Mouse (Mus musculus) liver, embryonic 12.5 days (tissue): ENCODE measurements around the gene Olfr692. TPM values are rescaled to one million over a fixed set of nuclear protein-coding genes. Genes with fewer than 3 reads are reported as not detected.
"Not testable (repeated sequence)": the region's sequence is repeated elsewhere in the genome, so short reads cannot be mapped to it uniquely, and the experiment has no call there.

Experiments used
- ATAC-seq: fragments of 200-750 bp; cut with Nextera tagmentation; 2 replicates; pipeline ENCODE4 v1.8.0; 2017; ENCODE audit warnings: moderate number of reproducible peaks, mild to moderate bottlenecking, moderate library complexity
- H3K27ac ChIP-seq: fragments of 300-500 bp; sonication (generic); 2 replicates; pipeline ENCODE4 v1.5.1; 2016; ENCODE audit warnings: mild to moderate bottlenecking
- H3K27me3 ChIP-seq: fragments of 300-500 bp; sonication (generic); replicated peaks from 2 replicates; pipeline ENCODE4 v1.6.1; 2016; ENCODE audit warnings: mild to moderate bottlenecking, moderate library complexity
- H3K36me3 ChIP-seq: fragments of 300-500 bp; sonication (generic); 2 replicates; pipeline ENCODE4 v1.6.1; 2016; ENCODE audit warnings: mild to moderate bottlenecking, moderate library complexity
- H3K4me1 ChIP-seq: fragments of 300-500 bp; sonication (generic); 2 replicates; pipeline ENCODE4 v1.6.1; 2016
- H3K4me2 ChIP-seq: fragments of 300-500 bp; sonication (generic); 2 replicates; pipeline ENCODE4 v1.6.1; 2016; ENCODE audit warnings: mild to moderate bottlenecking, moderate library complexity
- H3K4me3 ChIP-seq: fragments of 300-500 bp; sonication (generic); 2 replicates; pipeline ENCODE4 v1.5.1; 2016; ENCODE audit warnings: mild to moderate bottlenecking, moderate library complexity
- H3K9ac ChIP-seq: fragments of 300-500 bp; sonication (generic); 2 replicates; pipeline ENCODE4 v1.6.1; 2016; ENCODE audit warnings: mild to moderate bottlenecking, moderate library complexity
- H3K9me3 ChIP-seq: fragments of 300-500 bp; sonication (generic); replicated peaks from 2 replicates; pipeline ENCODE4 v1.6.1; 2016; ENCODE audit warnings: mild to moderate bottlenecking, moderate library complexity
- WGBS: fragments of 180-500 bp; shearing (Covaris S2); methylation state at CpG from one replicate; pipeline ENCODE4 v1.1.7; 2016; ENCODE audit not compliant: insufficient replicate concordance; 5-methylcytosine and 5-hydroxymethylcytosine counted together
- polyA plus RNA-seq: library from polyadenylated mRNA; unstranded; fragments of >200 nt; fragmentation: Nextera tagmentation; extraction: Ambion mirVana; gene quantifications from 2 replicates; pipeline ENCODE4 v1.2.1, GENCODE M21; 2016

Gene Olfr692
- not detected in 2 replicates for polyA plus RNA-seq

- no peak within 1 kb of the TSS for H3K4me2 ChIP-seq
- 67% methylated on average over 1 of the region's 1 CpGs for WGBS
- H3K27me3 ChIP-seq = no peaks in the 10 kb centered on the region
- H3K4me3 ChIP-seq = no peak within 1 kb of the TSS
- no peaks in the 10 kb centered on the region for H3K9me3 ChIP-seq
- H3K9ac ChIP-seq = no peak within 1 kb of the TSS
- H3K36me3 ChIP-seq = no peaks in the 10 kb centered on the region
- H3K4me1 ChIP-seq = no peaks in the 10 kb centered on the region
- no peak within 1 kb of the TSS for H3K27ac ChIP-seq
- ATAC-seq = no peak
These were observed at the start of gene Olfr692 for GRCm38 (mm10) chr7:105367930-105368329. Gene Olfr692, plus strand, starts transcription at chr7:105368230.

- no peak for ATAC-seq
- Histone ChIP-seq H3K9ac (no peak overlapping the region), H3K36me3 (no peaks in the 10 kb centered on the region), H3K27me3 (no peaks in the 10 kb centered on the region), H3K4me2 (no peak overlapping the region), H3K27ac (no peak overlapping the region), H3K4me1 (no peaks in the 10 kb centered on the region), H3K9me3 (no peaks in the 10 kb centered on the region), H3K4me3 (no peak overlapping the region)
- WGBS = 49% methylated on average over 2 of the region's 2 CpGs
These were observed 42.7 kb upstream of the Olfr692 start for GRCm38 (mm10) chr7:105325302-105325701.

DNA sequence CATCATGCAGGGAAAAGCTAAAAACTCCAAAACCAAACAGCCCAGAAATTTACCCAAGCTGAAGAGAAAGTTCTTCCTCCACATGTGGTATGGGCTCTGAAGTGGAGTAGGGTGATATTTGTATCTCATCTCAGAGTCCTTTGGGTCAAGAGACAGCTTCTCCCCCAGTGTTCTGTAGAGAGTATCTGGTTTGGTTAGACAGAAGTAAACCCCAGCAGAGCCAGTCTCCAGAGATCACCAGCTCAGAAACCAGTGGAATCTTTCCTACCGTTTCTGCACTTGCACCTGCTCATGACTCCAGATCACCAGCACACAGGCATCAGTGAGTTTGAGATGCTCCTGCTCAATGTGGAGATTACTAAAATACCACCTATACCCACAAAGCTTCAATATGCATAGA is 34.0 kb upstream of the Olfr692 start, which contains the start of gene Olfr690:
Olfr690 (minus strand) TSS at position 101 of the 400 bp plus-strand sequence.
- ATAC-seq = no peak
- Histone ChIP-seq H3K36me3 (no peaks in the 10 kb centered on the region), H3K4me3 (no peak within 1 kb of the TSS), H3K9ac (no peak within 1 kb of the TSS), H3K27ac (no peak within 1 kb of the TSS), H3K27me3 (no peaks in the 10 kb centered on the region), H3K4me2 (no peak within 1 kb of the TSS), H3K9me3 (no peaks in the 10 kb centered on the region), H3K4me1 (no peaks in the 10 kb centered on the region)
- 73% methylated on average over 1 of the region's 1 CpGs for WGBS

- H3K4me1 ChIP-seq = no peaks in the 10 kb centered on the region
- WGBS = 35% methylated on average over 1 of the region's 1 CpGs
- H3K27me3 ChIP-seq = no peaks in the 10 kb centered on the region
- H3K36me3 ChIP-seq = no peaks in the 10 kb centered on the region
- H3K9ac ChIP-seq = no peak within 1 kb of the TSS
- H3K4me3 ChIP-seq = no peak within 1 kb of the TSS
- no peak for ATAC-seq
- H3K27ac ChIP-seq = no peak within 1 kb of the TSS
- no peak within 1 kb of the TSS for H3K4me2 ChIP-seq
- H3K9me3 ChIP-seq = no peaks in the 10 kb centered on the region
These were observed 25.9 kb upstream of the Olfr692 start, which contains the start of gene Olfr691 for GRCm38 (mm10) chr7:105342170-105342569. Gene Olfr691, minus strand, starts transcription at chr7:105342270.

- H3K4me2 ChIP-seq = no peak overlapping the region
- H3K9ac ChIP-seq = no peak overlapping the region
- H3K36me3 ChIP-seq = no peaks in the 10 kb centered on the region
- no peak overlapping the region for H3K4me3 ChIP-seq
- no peaks in the 10 kb centered on the region for H3K9me3 ChIP-seq
- no peak for ATAC-seq
- H3K27ac ChIP-seq = no peak overlapping the region
- WGBS = 65% methylated on average over 2 of the region's 2 CpGs
- no peaks in the 10 kb centered on the region for H3K4me1 ChIP-seq
- H3K27me3 ChIP-seq = no peaks in the 10 kb centered on the region
These were observed 25.3 kb upstream of the Olfr692 start for GRCm38 (mm10) chr7:105342752-105343151.

DNA sequence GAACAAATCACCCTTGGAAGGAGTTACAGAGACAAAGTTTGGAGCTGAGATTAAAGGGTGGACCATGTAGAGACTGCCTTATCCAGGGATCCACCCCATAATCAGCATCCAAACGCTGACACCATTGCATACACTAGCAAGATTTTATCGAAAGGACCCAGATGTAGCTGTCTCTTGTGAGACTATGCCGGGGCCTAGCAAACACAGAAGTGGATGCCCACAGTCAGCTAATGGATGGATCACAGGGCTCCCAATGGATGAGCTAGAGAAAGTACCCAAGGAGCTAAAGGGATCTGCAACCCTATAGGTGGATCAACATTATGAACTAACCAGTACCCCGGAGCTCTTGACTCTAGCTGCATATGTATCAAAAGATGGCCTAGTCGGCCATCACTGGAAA is 12.0 kb upstream of the Olfr692 start:
- not testable (repeated sequence) for H3K4me1 ChIP-seq, H3K27me3 ChIP-seq, H3K27ac ChIP-seq, H3K4me3 ChIP-seq, H3K9me3 ChIP-seq, H3K36me3 ChIP-seq, H3K9ac ChIP-seq, H3K4me2 ChIP-seq
- 0 out of 2 replicates have a peak, but pooled peaks have one; percentile 54 for ATAC-seq
- WGBS = no CpG with 5 or more reads among the region's 5 CpGs

DNA sequence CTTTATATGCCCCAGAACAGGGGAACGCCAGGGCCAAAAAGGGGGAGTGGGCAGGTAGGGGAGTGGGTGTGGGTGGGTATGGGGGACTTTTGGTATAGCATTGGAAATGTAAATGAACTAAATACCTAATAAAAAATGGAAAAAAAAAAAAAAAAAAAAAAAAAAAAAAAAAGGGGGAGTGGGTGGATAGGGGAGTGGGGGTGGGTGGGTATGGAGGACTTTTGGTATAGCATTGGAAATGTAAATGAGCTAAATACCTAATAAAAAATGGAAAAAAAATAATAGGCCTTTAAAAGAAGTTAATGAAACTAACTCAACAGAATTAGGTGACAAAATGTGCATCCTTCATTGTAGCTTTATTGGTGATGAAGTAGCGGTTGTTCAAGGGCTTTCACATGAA is 11.5 kb upstream of the Olfr692 start:
- H3K9ac ChIP-seq, H3K27ac ChIP-seq, H3K4me2 ChIP-seq, H3K36me3 ChIP-seq, H3K27me3 ChIP-seq, H3K9me3 ChIP-seq, H3K4me1 ChIP-seq, H3K4me3 ChIP-seq: not testable (repeated sequence)
- WGBS = 85% methylated on average over 1 of the region's 2 CpGs
- ATAC-seq = peak; percentile 75; the same call in 1 of the 2 replicates

DNA sequence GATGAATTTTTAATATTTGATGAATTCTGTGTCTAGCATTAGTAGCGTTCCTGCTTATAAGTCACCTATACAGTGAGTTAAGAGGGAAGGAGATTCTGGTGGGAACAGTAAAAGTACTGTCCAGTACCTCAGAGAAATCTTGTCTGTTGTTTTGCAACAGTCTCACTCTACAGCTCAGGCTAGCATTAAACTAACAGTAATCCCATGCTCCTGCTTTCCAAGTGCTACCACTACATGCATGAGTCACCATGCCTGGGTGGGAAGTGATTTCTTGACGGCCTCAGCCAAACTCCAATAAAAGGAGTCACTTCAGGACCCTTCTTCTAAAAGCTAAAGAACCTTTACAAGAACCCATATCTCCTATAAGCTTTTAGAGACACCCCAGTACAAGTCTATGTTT is 6.3 kb upstream of the Olfr692 start:
- Histone ChIP-seq H3K27ac (no peak overlapping the region), H3K36me3 (no peaks in the 10 kb centered on the region), H3K27me3 (no peaks in the 10 kb centered on the region), H3K9ac (no peak overlapping the region), H3K4me1 (no peaks in the 10 kb centered on the region), H3K4me3 (no peak overlapping the region), H3K9me3 (no peaks in the 10 kb centered on the region), H3K4me2 (no peak overlapping the region)
- no peak for ATAC-seq
- 61% methylated on average over 2 of the region's 2 CpGs for WGBS

DNA sequence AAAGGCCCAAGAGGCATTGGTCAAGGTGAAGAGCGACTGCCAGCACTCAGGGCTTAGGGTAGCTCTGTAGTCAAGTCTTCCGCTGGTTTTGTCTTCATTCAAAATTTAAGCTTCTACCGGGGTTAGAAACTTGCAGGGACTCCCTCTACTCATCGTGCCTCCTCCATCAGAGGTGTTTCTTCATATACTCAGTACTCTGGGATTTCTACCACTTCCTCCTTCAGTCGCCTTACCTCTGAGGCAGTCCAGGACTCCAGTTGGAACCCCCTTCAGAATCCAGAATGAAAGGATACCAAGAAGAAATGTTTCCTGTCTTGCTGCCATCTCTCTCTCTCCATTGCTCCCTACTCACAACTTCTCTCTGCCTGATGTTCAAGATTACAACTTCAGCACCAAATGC is 762 bp upstream of the Olfr692 start:
- no peak overlapping the region for H3K9ac ChIP-seq
- H3K27me3 ChIP-seq = no peaks in the 10 kb centered on the region
- no peak overlapping the region for H3K27ac ChIP-seq
- H3K9me3 ChIP-seq = no peaks in the 10 kb centered on the region
- H3K4me1 ChIP-seq = no peaks in the 10 kb centered on the region
- 62% methylated on average over 5 of the region's 5 CpGs for WGBS
- H3K4me2 ChIP-seq = no peak overlapping the region
- no peak overlapping the region for H3K4me3 ChIP-seq
- H3K36me3 ChIP-seq = no peaks in the 10 kb centered on the region
- no peak for ATAC-seq

DNA sequence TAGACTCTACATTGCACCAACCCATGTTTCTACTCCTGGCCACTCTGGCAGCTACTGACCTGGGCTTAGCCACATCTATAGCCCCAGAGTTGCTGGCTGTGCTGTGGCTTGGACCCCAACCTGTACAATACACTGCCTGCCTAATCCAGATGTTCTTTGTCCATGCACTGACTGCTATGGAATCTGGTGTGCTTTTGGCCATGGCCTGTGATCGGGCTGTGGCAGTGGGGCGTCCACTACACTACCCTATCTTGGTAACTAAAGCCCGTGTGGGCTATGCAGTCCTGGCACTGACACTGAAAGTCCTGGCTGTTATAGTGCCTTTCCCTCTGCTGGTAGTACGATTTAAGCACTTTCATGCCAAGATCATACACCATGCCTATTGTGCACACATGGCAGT is 491 bp downstream of the Olfr692 start:
- Histone ChIP-seq H3K4me2 (no peak overlapping the region), H3K9ac (no peak overlapping the region), H3K4me1 (peaks cover 2% of the 10 kb centered on the region; the same call in 1 of the 2 replicates), H3K27me3 (no peaks in the 10 kb centered on the region), H3K27ac (no peak overlapping the region), H3K9me3 (no peaks in the 10 kb centered on the region), H3K36me3 (no peaks in the 10 kb centered on the region), H3K4me3 (no peak overlapping the region)
- no peak for ATAC-seq
- 69% methylated on average over 4 of the region's 4 CpGs for WGBS

GRCm38 (mm10) chr7:105372912-105373311 is 4.9 kb downstream of the Olfr692 start:
- no peaks in the 10 kb centered on the region for H3K9me3 ChIP-seq
- no peak for ATAC-seq
- H3K4me2 ChIP-seq = no peak overlapping the region
- H3K27me3 ChIP-seq = no peaks in the 10 kb centered on the region
- H3K4me1 ChIP-seq = peaks cover 5% of the 10 kb centered on the region; the same call in 1 of the 2 replicates
- no peak overlapping the region for H3K27ac ChIP-seq
- peaks cover 11% of the 10 kb centered on the region for H3K36me3 ChIP-seq
- H3K4me3 ChIP-seq = no peak overlapping the region
- WGBS = 52% methylated on average over 1 of the region's 1 CpGs
- no peak overlapping the region for H3K9ac ChIP-seq

- no peak for ATAC-seq
- Histone ChIP-seq H3K27me3 (no peaks in the 10 kb centered on the region), H3K4me1 (peaks cover 5% of the 10 kb centered on the region; the same call in 1 of the 2 replicates), H3K9me3 (no peaks in the 10 kb centered on the region), H3K9ac (no peak overlapping the region), H3K4me2 (no peak overlapping the region), H3K27ac (no peak overlapping the region), H3K36me3 (peaks cover 17% of the 10 kb centered on the region), H3K4me3 (no peak overlapping the region)
- WGBS = 29% methylated on average over 4 of the region's 4 CpGs
These were observed 5.5 kb downstream of the Olfr692 start for GRCm38 (mm10) chr7:105373509-105373908.

DNA sequence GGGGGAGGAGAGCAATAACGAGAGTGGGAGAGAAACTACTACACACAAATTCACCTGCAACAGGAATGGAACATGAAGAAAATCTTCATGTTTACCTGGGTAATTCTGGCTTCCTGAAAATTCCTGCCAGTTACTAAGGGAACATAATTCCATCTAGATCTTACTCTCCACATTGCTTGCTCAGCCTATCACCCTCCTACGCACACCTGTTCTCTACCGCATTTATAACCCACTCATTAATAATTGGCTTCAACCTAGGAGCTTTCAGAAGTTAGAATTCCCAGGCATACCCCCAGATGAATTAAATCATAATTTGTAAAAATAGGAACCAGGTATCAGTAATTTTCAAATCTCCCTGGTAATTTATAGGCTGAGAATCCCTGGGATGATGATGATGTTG is 5.9 kb downstream of the Olfr692 start:
- Histone ChIP-seq H3K36me3 (peaks cover 21% of the 10 kb centered on the region), H3K4me3 (no peak overlapping the region), H3K9ac (no peak overlapping the region), H3K4me1 (peaks cover 5% of the 10 kb centered on the region; the same call in 1 of the 2 replicates), H3K27me3 (no peaks in the 10 kb centered on the region), H3K4me2 (no peak overlapping the region), H3K9me3 (no peaks in the 10 kb centered on the region), H3K27ac (no peak overlapping the region)
- WGBS = 83% methylated on average over 3 of the region's 3 CpGs
- ATAC-seq = no peak
